Mouse (Mus musculus): ENCODE data around the gene Nkx6-2. TPM values are rescaled to one million over a fixed set of nuclear protein-coding genes. Genes with fewer than 3 reads are reported as not detected.

The Nkx6-2 gene
- polyA plus RNA-seq, 1 experiment from 2014 or later: 35.8 TPM

DNA sequence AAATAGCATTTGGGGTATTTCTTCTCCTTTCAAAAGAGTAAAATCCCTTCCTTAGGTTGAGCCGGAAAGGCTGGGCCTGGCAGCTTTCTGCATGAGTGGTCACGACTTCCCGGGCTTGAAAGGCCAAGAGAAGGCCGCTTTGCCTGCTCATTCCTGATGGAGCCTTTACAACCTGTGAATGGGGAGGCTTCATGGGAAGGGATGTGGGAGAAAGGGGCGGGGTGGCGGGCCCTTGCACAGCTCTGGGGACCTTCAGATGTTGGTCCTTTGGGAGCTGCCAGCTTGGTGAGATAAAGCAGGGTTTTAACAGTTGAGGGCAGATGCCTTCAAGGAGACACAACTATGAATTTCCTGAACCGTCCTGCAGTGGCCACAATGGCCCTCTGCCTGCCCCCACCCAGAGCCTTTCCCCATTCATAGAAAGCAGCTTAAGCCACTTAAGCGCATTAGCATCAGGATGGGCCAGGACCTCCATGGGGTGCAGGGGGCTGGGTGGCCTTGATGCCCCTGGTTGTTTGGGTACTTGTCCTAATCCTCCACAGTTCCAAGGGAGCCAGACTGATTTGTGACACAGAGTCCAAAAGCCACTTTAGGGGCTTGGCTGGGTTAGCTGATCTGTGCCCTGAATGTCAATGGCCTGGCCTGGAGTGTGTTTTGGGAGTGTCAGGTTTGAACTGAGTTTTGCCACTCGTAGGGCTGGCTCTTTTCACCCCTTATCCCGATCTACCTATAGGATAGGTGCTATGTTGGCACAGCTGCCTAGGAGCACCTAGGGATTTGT, 25.7 kb downstream of the Nkx6-2 start:
- Histone ChIP-seq H3K4me3 (no peak overlapping the region), H3K27ac (peak overlapping the region; percentile 69), H3K36me3 (0 out of 2 replicates have a peak, but pooled peaks cover 2% of the 10 kb centered on the region), H3K4me1 (replicated peaks) (peaks cover 41% of the 10 kb centered on the region), H3K9me3 (no peaks in the 10 kb centered on the region), H3K27me3 (ENCODE audit: insufficient read depth, poor library complexity, severe bottlenecking) (peaks cover 97% of the 10 kb centered on the region)
- peak; percentile 20 for DNase-seq (ENCODE audit: low spot score)
- 21% methylated on average over 10 of the region's 10 CpGs for WGBS

DNA sequence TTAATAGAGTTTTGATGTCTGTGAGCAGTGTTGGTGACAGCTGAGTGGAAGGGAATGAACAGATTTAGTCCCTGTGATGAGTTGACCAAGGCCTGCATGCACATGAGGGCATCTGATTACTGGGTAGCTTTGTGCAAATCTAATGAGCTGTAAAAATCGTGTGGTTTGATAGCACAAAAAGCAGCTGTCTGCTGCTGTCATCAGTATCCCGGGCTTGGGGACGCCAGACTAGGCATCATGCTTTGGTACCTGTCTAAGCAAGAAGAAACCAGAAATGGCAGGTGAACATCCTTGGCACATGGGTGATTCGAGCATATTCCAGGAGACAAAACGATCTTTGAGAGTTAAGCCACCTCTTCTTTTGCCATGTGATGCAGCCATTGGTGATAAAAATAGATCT, 26.3 kb downstream of the Nkx6-2 start:
- Histone ChIP-seq H3K27me3 (ENCODE audit: insufficient read depth, poor library complexity, severe bottlenecking) (peaks cover 97% of the 10 kb centered on the region), H3K4me3 (no peak overlapping the region), H3K36me3 (0 out of 2 replicates have a peak, but pooled peaks cover 2% of the 10 kb centered on the region), H3K27ac (peak overlapping the region; percentile 69; the same call in 1 of the 2 replicates), H3K9me3 (no peaks in the 10 kb centered on the region), H3K4me1 (replicated peaks) (peaks cover 47% of the 10 kb centered on the region)
- WGBS: 43% methylated on average over 5 of the region's 5 CpGs
- DNase-seq (ENCODE audit: low spot score): no peak

DNA sequence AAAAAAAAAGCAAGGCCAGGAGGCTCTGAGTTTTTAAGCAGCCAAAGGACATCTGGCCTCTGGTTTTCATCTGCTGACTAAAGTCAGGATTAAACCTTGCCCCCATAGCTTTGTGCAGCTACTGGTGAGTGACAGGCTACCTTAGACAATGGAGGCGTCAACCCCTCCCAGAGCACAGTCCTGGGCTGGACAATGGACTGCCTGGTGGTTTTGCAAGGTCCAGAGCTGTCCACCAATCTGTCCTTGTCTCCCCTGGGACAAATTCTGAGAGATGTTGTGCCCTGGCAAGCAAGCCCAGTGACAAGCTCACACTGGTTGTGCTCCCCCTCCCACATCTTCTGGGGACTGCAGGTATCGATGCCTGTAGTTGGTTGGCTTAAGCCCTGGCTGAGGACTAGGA, 31.1 kb downstream of the Nkx6-2 start:
- WGBS: 40% methylated on average over 2 of the region's 2 CpGs
- H3K36me3 ChIP-seq: no peaks in the 10 kb centered on the region
- H3K27ac ChIP-seq: peak overlapping the region; percentile 54
- peaks cover 51% of the 10 kb centered on the region for H3K4me1 ChIP-seq (replicated peaks)
- no peak overlapping the region for H3K4me3 ChIP-seq
- no peaks in the 10 kb centered on the region for H3K9me3 ChIP-seq
- H3K27me3 ChIP-seq (ENCODE audit: insufficient read depth, poor library complexity, severe bottlenecking): peaks cover 97% of the 10 kb centered on the region
- peak; percentile 42 for DNase-seq (ENCODE audit: low spot score)

DNA sequence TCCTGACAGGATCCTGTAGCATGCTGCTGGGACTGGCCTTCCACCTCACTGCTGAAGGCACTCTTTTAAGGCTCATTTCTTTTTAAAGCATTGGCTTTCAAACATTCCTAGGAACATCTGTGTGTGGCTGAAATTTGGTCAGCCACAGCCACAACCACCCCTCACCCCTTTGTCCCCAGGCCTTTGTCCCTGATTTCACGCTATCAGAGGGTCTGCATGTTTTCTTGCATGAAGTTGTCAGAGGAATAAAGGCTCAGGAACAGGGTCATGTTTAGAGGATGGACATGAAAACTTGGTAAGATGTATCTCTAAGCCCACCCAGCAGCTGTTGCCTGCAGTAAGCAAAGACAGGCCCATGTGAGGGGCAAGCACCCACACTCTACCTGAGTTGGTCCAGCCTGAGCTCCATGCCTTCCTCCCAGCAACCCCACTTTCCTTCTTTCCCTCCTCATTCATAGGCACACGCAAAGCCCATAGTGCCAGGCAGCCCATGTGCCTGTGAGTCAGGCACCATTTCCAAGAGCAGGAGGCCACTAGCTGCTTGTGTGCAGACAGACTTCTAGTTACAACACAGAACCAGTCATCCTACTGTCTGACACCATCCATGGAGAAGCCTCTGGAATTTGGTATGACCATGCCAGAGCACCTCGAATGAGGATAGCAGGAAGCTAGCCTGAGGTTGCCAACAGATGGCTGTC, 32.4 kb downstream of the Nkx6-2 start:
- Histone ChIP-seq H3K4me1 (replicated peaks) (peaks cover 51% of the 10 kb centered on the region), H3K9me3 (no peaks in the 10 kb centered on the region), H3K27ac (peak overlapping the region; percentile 74), H3K4me3 (no peak overlapping the region), H3K27me3 (ENCODE audit: insufficient read depth, poor library complexity, severe bottlenecking) (peaks cover 97% of the 10 kb centered on the region), H3K36me3 (no peaks in the 10 kb centered on the region)
- peak; percentile 55 for DNase-seq (ENCODE audit: low spot score)
- WGBS: 58% methylated on average over 3 of the region's 3 CpGs

DNA sequence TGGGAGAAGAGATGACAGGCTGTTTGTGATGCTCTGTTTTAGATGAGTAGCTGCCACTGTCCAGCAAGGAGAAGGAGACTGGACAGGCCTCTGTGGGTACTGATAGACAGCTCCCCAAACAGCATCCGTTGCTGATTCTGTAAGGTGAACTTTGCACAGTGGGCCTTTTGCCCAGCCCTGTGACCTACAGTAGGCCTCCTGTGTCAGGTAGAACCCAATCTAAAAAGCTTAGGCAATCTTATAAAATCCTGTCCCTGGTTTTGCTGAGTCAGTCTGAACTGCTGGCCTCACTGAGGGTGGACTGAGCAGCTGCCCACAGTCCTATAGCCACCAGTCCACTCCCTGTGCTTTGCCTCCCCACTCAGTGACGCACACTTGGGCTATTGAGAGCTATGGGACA, 35.3 kb downstream of the Nkx6-2 start:
- Histone ChIP-seq H3K27me3 (ENCODE audit: insufficient read depth, poor library complexity, severe bottlenecking) (peaks cover 100% of the 10 kb centered on the region), H3K36me3 (0 out of 2 replicates have a peak, but pooled peaks cover 4% of the 10 kb centered on the region), H3K4me3 (no peak overlapping the region), H3K4me1 (replicated peaks) (peaks cover 62% of the 10 kb centered on the region), H3K27ac (no peak overlapping the region), H3K9me3 (no peaks in the 10 kb centered on the region)
- DNase-seq (ENCODE audit: low spot score): no peak
- WGBS: 86% methylated on average over 2 of the region's 2 CpGs

DNA sequence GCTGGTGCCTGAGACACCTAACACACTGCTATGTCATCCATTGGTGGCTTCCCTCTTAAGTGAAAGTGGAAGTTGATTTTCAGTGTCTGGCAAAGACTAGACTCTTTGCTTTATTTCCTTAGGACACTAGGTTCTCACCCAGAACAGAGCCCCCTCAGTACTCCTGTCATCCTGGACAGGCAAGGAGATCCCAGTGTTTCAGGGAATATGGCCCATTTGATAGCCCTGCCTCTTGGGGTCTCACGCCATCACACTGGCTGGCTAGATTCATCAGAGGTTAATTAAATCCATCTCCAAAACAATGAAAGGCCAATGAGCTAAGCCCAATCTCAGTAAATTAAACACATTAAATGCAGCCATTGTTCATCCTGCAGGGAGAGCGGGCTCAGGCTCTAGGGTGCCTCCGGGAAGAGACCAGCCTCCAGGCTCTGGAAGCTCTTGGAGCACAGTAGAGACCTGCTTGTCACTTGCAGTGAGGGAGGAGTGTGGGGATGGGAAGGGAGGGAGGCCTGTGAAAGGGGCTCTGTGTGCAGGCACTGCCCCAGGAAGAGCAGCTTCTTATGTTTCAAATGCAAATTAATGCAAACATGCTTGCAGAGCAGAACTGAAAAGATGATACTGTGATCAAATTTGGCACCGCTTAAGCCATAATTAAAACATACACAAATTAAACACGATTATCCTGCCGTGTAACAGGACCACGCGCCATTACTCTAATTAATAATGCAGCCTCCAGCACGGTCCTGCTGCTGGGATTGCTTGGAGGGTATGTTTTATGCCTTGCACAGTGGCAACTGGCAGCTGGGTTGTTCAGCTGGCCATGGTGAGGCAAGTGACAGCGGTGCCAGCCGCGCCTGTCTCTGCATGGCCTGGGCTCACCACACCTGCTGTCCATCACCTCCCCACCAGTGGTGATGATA, 37.6 kb downstream of the Nkx6-2 start:
- H3K27ac ChIP-seq: peak overlapping the region; percentile 57

DNA sequence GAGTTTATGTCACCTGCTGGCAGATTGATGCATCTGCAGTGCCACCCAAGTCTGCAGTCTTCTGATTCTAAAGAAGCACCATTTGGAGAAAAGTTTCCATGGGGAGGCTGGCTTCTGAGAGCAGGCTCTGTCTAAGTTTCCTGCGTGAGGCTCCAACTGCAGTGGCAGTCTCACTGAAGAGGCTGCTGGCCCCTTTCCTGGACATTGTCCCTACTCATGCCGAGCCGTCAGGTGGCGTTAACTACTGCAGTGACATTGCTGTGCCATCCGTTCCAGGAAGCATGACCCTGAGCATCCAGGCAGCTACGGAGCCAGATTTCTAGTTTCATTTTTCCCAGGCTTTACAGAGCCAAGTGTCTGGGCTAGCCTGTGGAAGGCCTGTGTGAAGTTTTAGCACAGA, 41.2 kb downstream of the Nkx6-2 start:
- DNase-seq (ENCODE audit: low spot score): no peak
- Histone ChIP-seq H3K9me3 (no peaks in the 10 kb centered on the region), H3K27ac (no peak overlapping the region), H3K27me3 (ENCODE audit: insufficient read depth, poor library complexity, severe bottlenecking) (peaks cover 100% of the 10 kb centered on the region), H3K4me3 (no peak overlapping the region), H3K36me3 (peaks cover 9% of the 10 kb centered on the region; the same call in 1 of the 2 replicates), H3K4me1 (replicated peaks) (peaks cover 23% of the 10 kb centered on the region)
- 88% methylated on average over 6 of the region's 6 CpGs for WGBS

More for the DNA sequence above, 37.6 kb downstream of the Nkx6-2 start:
- no peaks in the 10 kb centered on the region for H3K9me3 ChIP-seq
- 0 out of 2 replicates have a peak, but pooled peaks cover 4% of the 10 kb centered on the region for H3K36me3 ChIP-seq
- H3K4me1 ChIP-seq (replicated peaks): peaks cover 41% of the 10 kb centered on the region
- WGBS: 61% methylated on average over 12 of the region's 12 CpGs
- peaks cover 100% of the 10 kb centered on the region for H3K27me3 ChIP-seq (ENCODE audit: insufficient read depth, poor library complexity, severe bottlenecking)
- peak; percentile 40 for DNase-seq (ENCODE audit: low spot score)
- no peak overlapping the region; the same call in 1 of the 2 replicates for H3K4me3 ChIP-seq

DNA sequence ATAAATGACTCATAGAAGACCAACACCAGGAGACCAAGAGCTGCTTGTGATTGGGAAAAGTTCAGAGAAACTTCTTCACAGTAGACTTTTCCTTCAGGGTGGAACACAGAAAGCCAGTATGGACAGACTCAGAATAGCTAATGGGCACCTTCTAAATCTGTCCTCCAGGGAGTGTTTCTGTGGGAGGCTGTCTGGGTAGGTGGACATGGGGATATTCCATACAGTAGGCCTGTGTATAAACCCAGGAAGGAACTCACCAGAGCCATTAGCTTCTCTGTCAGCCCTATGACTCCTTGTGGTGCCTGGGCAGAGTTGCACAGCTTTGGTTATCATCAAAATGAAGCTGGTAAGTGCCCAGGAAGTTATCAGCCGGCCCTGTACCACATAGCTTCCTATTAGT, 42.0 kb downstream of the Nkx6-2 start:
- H3K27ac ChIP-seq: no peak overlapping the region
- 75% methylated on average over 1 of the region's 1 CpGs for WGBS
- H3K36me3 ChIP-seq: peaks cover 9% of the 10 kb centered on the region; the same call in 1 of the 2 replicates
- H3K27me3 ChIP-seq (ENCODE audit: insufficient read depth, poor library complexity, severe bottlenecking): peaks cover 100% of the 10 kb centered on the region
- H3K4me1 ChIP-seq (replicated peaks): peaks cover 18% of the 10 kb centered on the region
- DNase-seq (ENCODE audit: low spot score): no peak
- H3K4me3 ChIP-seq: no peak overlapping the region
- H3K9me3 ChIP-seq: no peaks in the 10 kb centered on the region

DNA sequence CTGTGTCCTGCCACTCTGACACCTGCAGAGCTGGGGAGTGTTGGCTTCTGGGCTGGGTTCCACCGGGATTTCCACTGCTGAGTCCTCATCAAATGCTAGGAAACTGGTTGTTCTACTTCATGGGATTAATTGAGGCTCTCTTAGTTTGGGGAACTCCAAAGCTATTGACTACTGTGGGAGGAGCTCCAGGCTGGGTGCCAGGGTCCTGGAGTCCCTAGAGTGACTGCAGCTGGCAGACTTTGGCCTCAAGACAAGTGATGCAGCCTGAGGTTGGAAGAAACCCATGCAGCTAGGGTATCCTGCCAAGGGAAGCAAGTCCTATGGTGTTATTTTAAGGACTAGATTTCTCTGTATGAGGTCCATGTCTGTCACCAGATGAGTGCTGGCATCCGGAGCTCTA, 44.1 kb downstream of the Nkx6-2 start:
- Histone ChIP-seq H3K27me3 (ENCODE audit: insufficient read depth, poor library complexity, severe bottlenecking) (peaks cover 100% of the 10 kb centered on the region), H3K36me3 (peaks cover 9% of the 10 kb centered on the region; the same call in 1 of the 2 replicates), H3K4me1 (replicated peaks) (no peaks in the 10 kb centered on the region), H3K4me3 (no peak overlapping the region), H3K9me3 (no peaks in the 10 kb centered on the region), H3K27ac (no peak overlapping the region)
- WGBS: 86% methylated on average over 2 of the region's 2 CpGs
- no peak for DNase-seq (ENCODE audit: low spot score)

DNA sequence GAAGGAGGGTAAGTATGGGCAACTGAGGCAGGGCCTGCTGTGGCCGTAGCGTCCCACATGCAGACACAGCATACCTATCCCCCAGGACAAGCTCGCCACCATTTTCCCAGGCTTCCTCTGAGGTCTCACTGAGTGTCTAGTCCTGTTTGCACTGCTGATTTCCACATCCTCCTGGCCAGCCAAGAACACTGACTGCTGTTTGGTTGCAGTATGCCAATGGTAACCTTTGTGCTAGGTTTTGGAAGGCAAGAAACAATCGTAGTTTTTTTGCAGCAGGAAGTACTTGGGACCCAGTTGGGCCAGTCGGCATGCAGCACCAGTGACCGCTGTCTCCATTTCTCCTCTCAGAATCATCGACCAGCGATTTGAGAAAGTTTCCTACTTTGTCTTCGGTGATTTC, 44.8 kb downstream of the Nkx6-2 start:
- WGBS: 91% methylated on average over 9 of the region's 9 CpGs
- Histone ChIP-seq H3K9me3 (no peaks in the 10 kb centered on the region), H3K36me3 (peaks cover 8% of the 10 kb centered on the region; the same call in 1 of the 2 replicates), H3K27me3 (ENCODE audit: insufficient read depth, poor library complexity, severe bottlenecking) (peaks cover 100% of the 10 kb centered on the region), H3K27ac (no peak overlapping the region), H3K4me3 (no peak overlapping the region), H3K4me1 (replicated peaks) (no peaks in the 10 kb centered on the region)
- DNase-seq (ENCODE audit: low spot score): no peak

DNA sequence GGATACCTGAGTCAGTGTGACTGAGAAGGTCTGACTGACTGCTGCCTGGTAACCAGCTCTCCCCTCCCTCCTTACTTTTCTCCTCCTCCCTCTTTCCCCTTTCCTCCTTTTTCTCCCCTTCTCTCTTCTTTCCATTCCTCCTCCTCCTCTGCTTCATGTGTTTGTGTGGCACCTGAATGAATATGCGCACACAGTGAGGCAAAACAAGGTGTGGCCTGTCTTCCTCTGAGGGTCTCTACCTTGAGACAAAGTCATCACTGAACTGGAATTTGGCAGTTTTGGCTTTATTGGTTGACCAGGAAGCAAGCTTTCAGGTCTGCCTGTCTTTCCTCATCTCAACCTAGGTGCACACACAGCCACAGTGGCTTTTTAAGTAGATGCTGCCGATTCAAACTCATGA, 45.8 kb downstream of the Nkx6-2 start:
- WGBS: 95% methylated on average over 2 of the region's 2 CpGs
- peaks cover 3% of the 10 kb centered on the region for H3K4me1 ChIP-seq (replicated peaks)
- no peak for DNase-seq (ENCODE audit: low spot score)
- H3K36me3 ChIP-seq: peaks cover 8% of the 10 kb centered on the region; the same call in 1 of the 2 replicates
- no peak overlapping the region for H3K27ac ChIP-seq
- no peak overlapping the region for H3K4me3 ChIP-seq
- peaks cover 100% of the 10 kb centered on the region for H3K27me3 ChIP-seq (ENCODE audit: insufficient read depth, poor library complexity, severe bottlenecking)
- H3K9me3 ChIP-seq: no peaks in the 10 kb centered on the region

DNA sequence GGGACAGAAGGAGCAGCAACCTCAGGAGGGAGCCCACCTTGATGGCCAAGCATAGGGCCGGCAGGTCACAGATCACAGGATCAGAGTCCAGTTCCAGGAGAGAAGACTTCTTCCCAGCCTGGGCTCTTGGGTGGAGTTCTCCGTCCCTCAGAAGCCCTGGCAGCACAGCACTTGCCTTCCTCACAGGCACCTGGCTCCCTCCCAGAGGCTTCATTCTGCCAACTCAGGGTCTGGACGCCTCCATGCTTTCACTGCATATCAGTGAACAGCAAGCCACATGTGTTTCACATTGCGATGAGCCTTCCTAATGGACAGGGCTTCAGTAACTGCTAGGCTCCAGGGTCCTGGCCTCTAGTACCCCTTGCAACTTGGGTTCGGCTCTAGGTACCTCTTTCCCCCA, 46.3 kb downstream of the Nkx6-2 start:
- WGBS: 87% methylated on average over 5 of the region's 5 CpGs
- peaks cover 100% of the 10 kb centered on the region for H3K27me3 ChIP-seq (ENCODE audit: insufficient read depth, poor library complexity, severe bottlenecking)
- H3K4me3 ChIP-seq: no peak overlapping the region
- no peak for DNase-seq (ENCODE audit: low spot score)
- H3K36me3 ChIP-seq: peaks cover 8% of the 10 kb centered on the region; the same call in 1 of the 2 replicates
- H3K9me3 ChIP-seq: no peaks in the 10 kb centered on the region
- peaks cover 8% of the 10 kb centered on the region for H3K4me1 ChIP-seq (replicated peaks)
- no peak overlapping the region for H3K27ac ChIP-seq
